Comparison of ENCODE assay signal across 8 mouse cellular contexts in the genomic region with DNA sequence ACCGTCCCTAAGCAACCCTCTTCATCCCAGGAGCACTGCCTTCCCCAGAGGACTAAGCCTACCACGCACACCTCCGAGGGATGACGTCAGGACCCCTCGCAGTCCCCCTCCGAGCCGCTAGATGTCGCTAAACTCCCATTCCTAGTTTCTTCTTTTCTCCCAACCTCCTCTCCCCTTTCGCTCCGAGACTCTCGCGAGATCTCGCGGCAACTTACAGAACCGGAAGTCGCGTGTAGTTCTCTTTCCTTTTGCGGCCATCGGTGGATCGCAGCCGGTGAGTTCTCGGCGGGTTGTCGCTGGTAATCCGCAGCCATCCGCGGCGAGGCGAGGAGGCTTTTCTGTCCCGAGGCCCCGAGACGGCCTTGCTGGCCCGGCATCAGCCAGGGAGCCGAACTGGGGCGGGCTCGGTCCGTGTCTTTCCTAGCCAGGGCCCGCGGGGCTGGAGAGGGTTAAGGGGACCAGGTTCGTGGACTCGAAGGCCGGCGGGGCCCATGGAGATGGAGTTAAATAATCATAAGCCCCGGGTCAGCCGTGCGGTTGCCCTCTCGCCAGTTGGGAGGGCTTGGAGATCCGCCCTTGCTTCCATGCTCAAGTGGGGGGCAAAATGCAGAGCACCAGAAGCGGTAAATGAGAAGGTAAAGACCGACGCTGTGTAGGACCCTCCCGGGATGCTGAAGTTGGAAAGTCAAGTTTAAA. TPM values are rescaled to one million over a fixed set of nuclear protein-coding genes. Genes with fewer than 3 reads are reported as not detected.
DNase-seq lines count a peak whose midpoint lies in the region; ATAC-seq lines count a peak whose summit lies in the region.

Rpl26 (plus strand) TSS at position 233 of the 696 bp plus-strand sequence.

- peaks cover 40% of the 10 kb centered on the region for H3K36me3 ChIP-seq in intestine, embryonic 14.5 days (ENCODE audit: control insufficient read depth, insufficient read depth, low read length)

- H3K27me3 ChIP-seq in intestine, embryonic 14.5 days (replicated peaks; ENCODE audit: control insufficient read depth, insufficient read depth, low read length), result no peaks in the 10 kb centered on the region

- peak within 1 kb of the TSS; percentile 76 for H3K4me2 ChIP-seq in intestine, embryonic 14.5 days (ENCODE audit: low read length)

- peak; percentile 87 for ATAC-seq in intestine, embryonic 14.5 days (replicated peaks; ENCODE audit: low FRiP score, low TSS enrichment, low read depth)

- H3K9me3 ChIP-seq in intestine, embryonic 14.5 days (ENCODE audit: control insufficient read depth, low read length), result no peaks in the 10 kb centered on the region

- peak within 1 kb of the TSS; percentile 96 for H3K9ac ChIP-seq in intestine, embryonic 14.5 days (ENCODE audit: low read length)

- DNase-seq in adrenal gland, adult 18-20 months (ENCODE audit: low spot score in 2 of 2), result peak; percentile 99
- peak; percentile 98 for DNase-seq in embryo, embryonic 11 days
- DNase-seq in gastrocnemius, postnatal 25 days, result peak; percentile 95
- peak; percentile 100 for DNase-seq in intestine, embryonic 14.5 days (ENCODE audit: low spot score)
- DNase-seq in left cerebral cortex, postnatal 14 days (ENCODE audit: low spot score in 2 of 2), result peak; percentile 99
- peak; percentile 100 for DNase-seq in mesoderm, embryonic 11.5 days (ENCODE audit: low read depth, low spot score)
- DNase-seq in right cerebral cortex, postnatal 36 days (ENCODE audit: low spot score in 2 of 2), result peak; percentile 97 to 98
- DNase-seq in yolk sac, embryonic 10.5 days (ENCODE audit: low spot score), result peak; percentile 97

- under 1% methylated on average over 52 of the region's 52 CpGs for WGBS in intestine, embryonic 14.5 days

- peak within 1 kb of the TSS; percentile 99 for H3K4me3 ChIP-seq in intestine, embryonic 14.5 days (ENCODE audit: low read depth, low read length)

- peaks cover 6% of the 10 kb centered on the region for H3K4me1 ChIP-seq in intestine, embryonic 14.5 days (replicated peaks; ENCODE audit: control insufficient read depth, insufficient read depth, low read length)

- peak within 1 kb of the TSS; percentile 87 for H3K27ac ChIP-seq in intestine, embryonic 14.5 days (ENCODE audit: low read depth)

- intact Hi-C loops in left cerebral cortex, postnatal 14 days (cut with DNase I), result loop anchor here (5.0 kb wide), 1 partner anchor 66 kb away; the partner anchor contains the start of gene Slc25a35

RNA-seq across cellular contexts. Expression of gene Rpl26, which starts in this region (rescaled TPM):
- 1,000 to 10,000 TPM; 1,157 to 1,226 TPM for total RNA-seq in adrenal gland, adult 18-20 months (2021)
- total RNA-seq in gastrocnemius, postnatal 25 days (2021), result 100 to 1,000 TPM; 573 to 637 TPM
- 1,271 and 1,334 TPM in 2 replicates for polyA plus RNA-seq in intestine, embryonic 14.5 days (2014; fragmentation: Nextera tagmentation; extraction: Ambion mirVana)
- 100 to 1,000 TPM; 597 to 631 TPM for total RNA-seq in left cerebral cortex, postnatal 14 days (2021)

Comparison
In these comparisons a context has a peak if more than half of its experiments do, and no peak if none do; other contexts are left out.
1. Peak in every context shown above with its lines: DNase-seq, ATAC-seq, H3K4me3 ChIP-seq and H3K27ac ChIP-seq.